Mouse (Mus musculus) spleen, adult 12 weeks (tissue): Measurements from ENCODE around the gene H2-D1.
"Not testable (repeated sequence)": the region's sequence is repeated elsewhere in the genome, so short reads cannot be mapped to it uniquely, and the experiment has no call there.

Experiments used
- DNase-seq: peaks from one replicate; pipeline ENCODE4 v3.0.0; 2022; ENCODE audit warnings: low spot score

The H2-D1 gene

DNA sequence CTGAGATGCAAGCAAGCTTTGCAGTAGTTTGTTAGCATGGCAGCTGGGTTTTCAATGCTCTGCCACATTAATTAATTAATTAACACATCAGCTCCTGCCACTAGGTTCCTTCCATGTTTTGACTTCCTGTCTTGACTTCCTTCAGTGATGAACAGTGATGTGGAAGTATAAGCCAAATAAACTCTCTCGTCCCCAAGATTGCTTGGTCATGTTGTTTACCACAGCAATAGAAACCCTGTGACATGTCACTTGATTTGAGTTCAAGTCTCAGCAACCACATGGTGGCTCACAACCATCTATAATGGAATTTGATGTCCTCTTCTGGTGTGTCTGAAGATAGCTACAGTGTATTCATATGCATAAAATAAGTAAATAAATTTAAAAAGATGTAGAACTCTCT, 5.2 kb upstream of the H2-D1 start:
- DNase-seq: no peak

- DNase-seq: peak; percentile 89
Observed at GRCm38 (mm10) chr17:35257824-35258491, 4.6 kb upstream of the H2-D1 start.

GRCm38 (mm10) chr17:35258492-35259478, 3.7 kb upstream of the H2-D1 start:
- DNase-seq: peak; percentile 55

DNA sequence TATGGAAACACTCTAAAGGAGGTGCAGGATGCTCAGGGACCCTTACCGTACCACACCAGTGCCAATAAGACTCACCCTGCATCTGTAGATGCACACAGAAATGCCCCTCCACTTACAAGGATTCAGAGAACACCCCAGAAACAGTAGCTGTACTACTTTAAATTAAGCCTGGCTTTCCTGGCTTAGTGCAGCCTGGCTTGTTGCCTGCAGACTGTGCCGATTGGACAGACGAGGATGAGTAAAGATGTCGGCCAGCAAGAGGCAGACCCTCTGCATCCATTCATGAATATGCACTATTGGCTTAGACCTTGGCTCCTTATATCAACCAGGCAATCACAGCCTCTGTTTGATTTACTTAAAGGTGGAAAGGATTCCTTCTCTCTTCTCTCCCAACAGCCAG, 2.9 kb upstream of the H2-D1 start:
- no peak for DNase-seq

- DNase-seq: no peak
Observed at GRCm38 (mm10) chr17:35261651-35262050, 879 bp upstream of the H2-D1 start.

GRCm38 (mm10) chr17:35263523-35263883, 973 bp downstream of the H2-D1 start:
- peak; percentile 49 for DNase-seq

GRCm38 (mm10) chr17:35267399-35268086, 5.0 kb downstream of the H2-D1 start:
- no peak for DNase-seq

DNA sequence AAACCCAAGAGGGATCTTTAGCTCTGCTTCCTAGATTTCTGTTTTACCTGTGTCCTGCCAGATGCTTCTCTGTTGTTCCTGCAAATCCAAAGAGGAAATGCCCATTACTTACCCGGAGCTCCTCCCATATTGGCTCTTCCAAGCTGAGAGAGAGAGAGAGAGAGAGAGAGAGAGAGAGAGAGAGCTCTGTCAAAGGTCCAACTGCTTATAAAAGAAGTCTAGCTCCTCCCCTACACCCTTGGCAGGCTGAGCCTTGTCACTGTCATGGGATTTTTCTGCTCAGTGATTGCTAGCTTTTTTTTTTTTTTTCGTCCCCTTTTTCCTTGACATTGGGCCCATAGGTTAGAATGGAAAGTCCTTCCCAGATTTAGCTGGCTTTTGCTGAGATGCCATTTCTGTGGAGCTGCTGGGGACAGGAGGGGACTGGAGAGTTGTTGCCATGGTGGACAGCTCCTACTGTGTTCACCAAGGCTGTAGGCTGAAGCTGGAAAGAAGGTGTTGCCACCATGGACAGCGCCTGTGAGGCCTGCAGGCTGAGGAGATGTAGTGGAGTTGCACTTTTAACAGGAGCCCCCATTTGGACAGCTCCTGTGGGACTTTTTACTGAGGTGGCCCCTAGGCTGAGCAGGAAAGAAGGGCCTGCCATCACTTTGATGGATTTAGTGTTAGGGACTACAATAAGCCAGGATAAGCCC, 7.3 kb downstream of the H2-D1 start:
- DNase-seq: peak; percentile 16

DNA sequence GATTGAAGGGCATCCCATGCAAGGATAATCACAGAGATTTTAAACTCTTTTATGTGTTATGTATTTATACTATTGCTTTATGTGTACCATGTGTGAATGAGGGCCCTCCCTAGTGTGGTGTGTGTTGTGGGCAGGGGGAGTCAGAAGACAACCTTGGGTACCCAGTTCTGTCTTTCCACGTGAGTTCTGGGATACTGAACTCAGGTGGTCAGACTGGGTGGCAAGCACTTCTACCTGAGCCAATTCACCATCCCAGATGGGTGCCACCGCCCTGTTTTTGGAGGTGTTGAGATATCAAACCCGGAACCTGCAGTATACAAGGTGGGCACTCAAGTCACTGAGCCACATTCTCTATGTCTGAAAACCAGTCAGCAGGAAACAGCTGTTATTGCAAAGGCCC, 9.7 kb downstream of the H2-D1 start:
- no peak for DNase-seq

- peak; percentile 71 for DNase-seq
Observed at GRCm38 (mm10) chr17:35274770-35275169, 12.2 kb downstream of the H2-D1 start.

GRCm38 (mm10) chr17:35276304-35276864, 13.9 kb downstream of the H2-D1 start:
- no peak for DNase-seq

DNA sequence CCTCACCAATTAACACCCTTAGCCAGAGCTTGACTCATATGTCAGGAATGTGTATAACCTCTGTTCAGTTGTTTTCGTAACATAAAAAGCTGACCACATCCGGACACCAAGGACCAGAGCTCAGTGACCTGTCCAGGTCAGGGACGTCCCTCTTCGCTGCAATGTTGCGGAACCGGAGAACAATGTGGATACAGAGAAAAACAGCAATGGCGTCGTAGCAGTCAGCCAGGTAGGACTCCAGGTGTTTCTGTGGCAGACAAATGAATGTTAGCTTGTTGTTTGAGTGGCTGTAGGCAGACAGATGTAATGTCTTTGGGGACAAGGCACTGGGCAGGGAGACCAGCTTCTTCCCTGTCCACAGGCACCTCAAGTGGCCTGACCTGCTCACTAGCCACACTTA, 15.5 kb downstream of the H2-D1 start:
- DNase-seq: no peak

DNA sequence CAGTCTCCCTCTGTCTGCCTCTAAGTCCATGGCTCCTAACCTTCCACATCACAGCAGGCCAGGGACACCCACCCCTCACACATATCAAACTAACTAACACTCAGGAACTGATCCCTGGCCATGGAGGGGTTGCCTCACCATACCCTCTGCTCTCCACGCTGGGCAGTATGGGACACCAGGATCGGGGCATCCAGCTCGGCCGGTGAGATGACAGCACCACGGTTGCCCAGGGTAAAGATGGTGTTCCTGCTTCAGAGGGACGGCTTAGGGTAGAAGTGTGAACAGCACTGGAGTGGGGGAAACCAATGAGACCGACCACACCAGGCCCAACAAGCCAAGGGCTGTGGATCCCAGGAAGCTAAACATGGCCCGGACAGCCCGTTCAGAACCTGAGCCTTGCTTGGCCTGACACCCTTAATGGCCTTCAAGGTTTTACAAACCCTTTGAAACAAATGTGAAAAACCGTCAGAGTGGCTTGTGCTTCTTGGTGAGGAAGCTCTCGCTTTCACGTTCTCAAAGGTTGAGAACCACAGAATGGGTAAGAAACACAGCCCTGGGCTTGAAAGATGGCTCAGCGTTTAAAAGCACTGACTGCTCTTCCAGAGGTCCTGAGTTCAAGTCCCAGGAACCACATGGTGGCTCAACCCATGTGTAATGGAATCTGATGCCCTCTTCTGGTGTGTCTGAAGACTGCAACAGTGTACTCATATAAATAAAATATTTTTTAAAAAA, 16.6 kb downstream of the H2-D1 start:
- DNase-seq: no peak

- DNase-seq: no peak
Observed at GRCm38 (mm10) chr17:35280276-35280675, 17.7 kb downstream of the H2-D1 start.

GRCm38 (mm10) chr17:35285431-35285830, 22.9 kb downstream of the H2-D1 start:
- no peak for DNase-seq

GRCm38 (mm10) chr17:35295796-35296195, 33.3 kb downstream of the H2-D1 start:
- peak; percentile 56 for DNase-seq

DNA sequence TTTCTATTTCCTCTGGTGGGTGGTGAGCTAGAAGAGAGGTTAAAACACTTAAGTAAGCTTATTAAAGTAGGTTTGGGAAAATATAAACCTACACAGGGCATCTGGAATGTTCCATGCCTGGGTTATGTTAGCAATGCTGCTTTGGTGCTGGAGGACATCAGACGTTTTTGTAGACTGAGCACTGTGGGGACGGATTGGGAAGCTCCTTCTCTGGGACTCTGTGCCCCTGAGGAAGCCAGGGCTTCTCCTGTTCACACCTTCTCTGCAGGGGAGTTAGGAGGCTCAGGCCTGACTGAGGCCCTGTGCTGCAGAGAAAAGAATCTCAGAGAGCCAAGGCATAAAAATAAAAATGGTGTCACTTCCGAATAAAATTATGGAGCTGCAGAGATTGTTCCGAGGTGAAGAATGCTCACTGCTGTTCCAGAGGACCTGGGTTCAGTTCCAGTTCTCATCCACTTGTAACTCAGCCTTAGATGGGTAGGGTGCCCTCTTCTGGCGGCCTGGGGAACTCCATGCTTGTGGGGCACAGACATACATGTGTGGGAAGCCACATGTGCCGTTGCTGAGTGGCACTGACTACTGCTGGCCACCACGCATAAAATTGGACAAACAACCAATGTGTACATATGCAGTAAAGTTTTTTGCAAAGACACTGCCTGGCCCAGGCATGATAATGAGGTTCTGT, 37.9 kb downstream of the H2-D1 start:
- not testable (repeated sequence) for DNase-seq

DNA sequence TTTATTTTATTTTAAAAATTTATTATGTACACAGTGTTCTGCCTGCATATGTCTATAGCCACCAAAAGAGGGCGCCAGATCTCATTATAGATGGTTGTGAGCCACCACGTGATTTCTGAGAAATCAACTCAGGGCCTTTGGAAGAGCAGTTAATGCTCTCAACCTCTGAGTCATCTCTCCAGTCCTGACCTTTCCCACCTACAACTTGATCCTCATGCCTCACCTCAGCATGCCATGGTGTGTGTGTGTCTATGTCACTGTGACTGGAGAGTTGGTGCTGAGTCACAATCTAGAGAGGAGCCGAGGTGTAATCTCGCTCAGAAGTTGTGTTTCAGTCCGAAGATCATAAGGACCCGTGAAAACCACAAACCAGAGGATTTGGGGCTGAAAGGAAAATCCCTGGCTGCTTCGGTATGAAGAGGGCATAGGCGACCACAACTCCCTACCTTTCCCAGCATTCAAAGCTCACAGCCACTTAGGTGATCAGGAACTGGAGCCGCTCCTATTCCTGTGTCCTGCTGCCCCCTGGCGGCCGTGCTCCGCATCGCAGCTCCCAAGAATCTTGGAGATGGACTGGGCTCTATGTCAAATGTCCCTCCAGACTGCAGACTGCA, 39.2 kb downstream of the H2-D1 start:
- peak; percentile 74 for DNase-seq

DNA sequence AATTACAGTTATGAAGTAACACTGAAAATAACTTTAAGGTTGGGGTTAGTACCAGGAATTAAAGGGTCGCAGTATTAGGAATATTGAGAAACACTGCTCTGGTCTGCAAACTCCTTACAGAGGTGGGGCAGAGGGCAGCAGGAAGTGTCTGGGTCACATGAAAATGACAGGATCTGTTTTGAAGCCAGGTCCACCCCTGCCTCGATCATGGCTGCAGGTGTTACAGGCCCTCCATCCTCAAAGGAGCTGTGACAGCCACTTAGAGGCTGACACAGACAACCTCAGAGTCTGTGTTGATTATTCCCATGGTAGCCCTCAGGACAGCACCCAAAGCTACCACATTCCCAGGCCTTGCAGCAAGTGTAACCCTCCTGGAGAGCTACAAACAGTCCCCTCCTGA, 40.7 kb downstream of the H2-D1 start:
- no peak for DNase-seq

DNA sequence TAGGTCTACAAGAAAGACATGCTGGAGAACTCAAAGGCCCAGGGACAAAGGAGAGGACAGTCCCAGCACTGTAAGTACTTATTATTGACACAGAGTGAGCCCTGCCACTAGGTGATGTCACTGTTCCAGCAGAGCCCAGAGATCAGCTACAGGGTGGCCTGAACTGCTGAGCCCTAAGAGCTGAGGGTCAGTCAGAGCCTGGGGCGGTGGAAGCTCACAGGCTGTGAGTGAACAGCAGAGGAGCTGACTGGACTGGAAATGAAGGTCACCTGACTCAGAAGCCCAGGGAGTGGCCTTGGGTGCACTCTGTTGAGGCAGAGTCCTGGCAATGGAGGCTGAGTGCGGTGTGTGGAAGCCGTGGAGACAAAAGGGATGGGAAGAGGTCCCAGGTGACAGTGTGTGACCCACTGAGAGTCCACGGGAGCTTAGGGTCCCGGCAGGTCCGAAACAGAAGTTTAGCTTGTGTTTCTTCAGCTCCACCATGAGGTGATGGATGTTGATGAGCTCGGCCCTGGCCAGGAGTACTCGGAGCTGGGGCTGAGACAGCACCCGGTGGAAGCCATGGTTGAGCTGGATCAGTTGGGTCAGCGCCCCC, 41.3 kb downstream of the H2-D1 start:
- DNase-seq: no peak
